Mouse (Mus musculus) Patski (cell line): ENCODE measurements at regions not wholly inside any gene's neighbourhood (a gene's known extent, or its start where the extent isn't known, plus 50 kb on each side); places are given as distances from the start of the nearest gene placed in this dataset.

Experiments used
- ATAC-seq: fragments of 100-300 bp; one replicate; pipeline ENCODE4 v1.8.0; 2021
- CTCF ChIA-PET: fragments of 350-600 bp; sonication (Branson Sonifier 250); formaldehyde crosslinking; loops from one replicate; lab custom pipeline; 2022; ENCODE audit warnings: inconsistent platforms; lab: Charles Lee
- POLR2A ChIA-PET: fragments of 350-600 bp; sonication (Branson Sonifier 250); formaldehyde crosslinking; loops from one replicate; lab custom pipeline; 2022; ENCODE audit warnings: antibody characterized with exemption, inconsistent platforms; lab: Charles Lee
- DNase-seq: peaks from one replicate; pipeline ENCODE4 v3.0.0-alpha.2; 2011; ENCODE audit warnings: low read depth, low spot score
- H3K27me3 ChIP-seq: fragments of 371-371 bp; one replicate; pipeline ENCODE4 v1.5.1; 2021
- CTCF ChIP-seq: fragments of 100-300 bp; IDR thresholded peaks from one replicate; pipeline ENCODE4 v1.5.1; 2021
- in situ Hi-C: fragments of 300-500 bp; cut with MboI; formaldehyde crosslinking; loops from 3 replicates; pipeline ENCODE4 v1.11.1; 2018; ENCODE audit warnings: low pct_unique_long_range_greater_than_20kb, mixed read lengths

GRCm38 (mm10) chr1:14513662-14514061 is 1579.5 kb downstream of the 4930444P10Rik start:
- ATAC-seq = no peak
- TF ChIP-seq CTCF = no peak
- DNase-seq = no peak
- POLR2A ChIA-PET = no interaction called here
- no peaks in the 10 kb centered on the region for H3K27me3 ChIP-seq
- in situ Hi-C loops = no loop called here
- CTCF ChIA-PET = no interaction called here

GRCm38 (mm10) chr1:14512481-14513285 is 1580.4 kb downstream of the 4930444P10Rik start:
- CTCF ChIA-PET = no interaction called here
- ATAC-seq = no peak
- in situ Hi-C loops = no loop called here

GRCm38 (mm10) chr1:14506831-14507690 is 1586.1 kb downstream of the 4930444P10Rik start:
- no peak for DNase-seq
- ATAC-seq = no peak
- ChIA-PET CTCF (no interaction called here), POLR2A (no interaction called here)
- in situ Hi-C loops = no loop called here
- TF ChIP-seq CTCF = no peak
- H3K27me3 ChIP-seq = no peaks in the 10 kb centered on the region

More at GRCm38 (mm10) chr1:14512481-14513285, 1580.4 kb downstream of the 4930444P10Rik start:
- POLR2A ChIA-PET = no interaction called here
- no peak for DNase-seq
- no peaks in the 10 kb centered on the region for H3K27me3 ChIP-seq
- TF ChIP-seq CTCF = no peak

GRCm38 (mm10) chr1:14506201-14506830 is 1586.8 kb downstream of the 4930444P10Rik start:
- ATAC-seq = no peak
- in situ Hi-C loops = no loop called here
- no peak for DNase-seq
- CTCF ChIA-PET = no interaction called here
- no peaks in the 10 kb centered on the region for H3K27me3 ChIP-seq
- no peak for TF ChIP-seq CTCF
- POLR2A ChIA-PET = no interaction called here

GRCm38 (mm10) chr1:14505741-14506140 is 1587.4 kb downstream of the 4930444P10Rik start:
- ATAC-seq (no peak), DNase-seq (no peak)
- CTCF ChIA-PET = no interaction called here
- in situ Hi-C loops = no loop called here
- no peaks in the 10 kb centered on the region for H3K27me3 ChIP-seq
- POLR2A ChIA-PET = no interaction called here
- TF ChIP-seq CTCF = no peak

GRCm38 (mm10) chr1:14504767-14505343 is 1588.3 kb downstream of the 4930444P10Rik start:
- no peaks in the 10 kb centered on the region for H3K27me3 ChIP-seq
- ChIA-PET CTCF (no interaction called here), POLR2A (interaction anchor here (0.7 kb wide), 1 partner anchor 716 kb away, joined by 3 read pairs; no protein-coding TSS in a partner anchor)
- TF ChIP-seq CTCF = no peak
- ATAC-seq (no peak), DNase-seq (no peak)
- in situ Hi-C loops = no loop called here

GRCm38 (mm10) chr1:14503881-14504742 is 1589.0 kb downstream of the 4930444P10Rik start:
- ATAC-seq = no peak
- TF ChIP-seq CTCF = no peak
- in situ Hi-C loops = no loop called here
- no peak for DNase-seq
- POLR2A ChIA-PET = interaction anchor here (0.7 kb wide), 1 partner anchor 716 kb away, joined by 3 read pairs; no protein-coding TSS in a partner anchor
- no peaks in the 10 kb centered on the region for H3K27me3 ChIP-seq
- CTCF ChIA-PET = interaction anchor here (1.1 kb wide), 1 partner anchor 16 kb away, joined by 3 read pairs; no protein-coding TSS in a partner anchor

- no peak for TF ChIP-seq CTCF
- no peak for ATAC-seq
- ChIA-PET POLR2A (no interaction called here), CTCF (interaction anchor here (0.8 to 1.1 kb wide), 2 partner anchors 11 to 15 kb away, joined by 3 read pairs; no protein-coding TSS in a partner anchor)
- DNase-seq = no peak
- no peaks in the 10 kb centered on the region for H3K27me3 ChIP-seq
- in situ Hi-C loops = no loop called here
Measured at GRCm38 (mm10) chr1:14503193-14503800, 1589.8 kb downstream of the 4930444P10Rik start.

GRCm38 (mm10) chr1:14499105-14499504 is 1594.0 kb downstream of the 4930444P10Rik start:
- no peak for DNase-seq
- CTCF ChIA-PET = no interaction called here
- no peak for ATAC-seq
- POLR2A ChIA-PET = interaction anchor here (0.5 to 0.7 kb wide), 2 partner anchors 25 to 26 kb away, joined by 4 read pairs; no protein-coding TSS in a partner anchor
- no peaks in the 10 kb centered on the region for H3K27me3 ChIP-seq
- in situ Hi-C loops = no loop called here
- TF ChIP-seq CTCF = no peak
